Mouse (Mus musculus) cerebellum, adult 2 months (tissue): ENCODE results near the gene Foxk1.

Experiments
- CTCF ChIP-seq: fragments of 200-500 bp; IDR thresholded peaks from 2 replicates; pipeline ENCODE4 v1.5.1; 2011; ENCODE audit warnings: low read depth, mild to moderate bottlenecking, control low read depth, low read length, moderate library complexity, borderline replicate concordance; ENCODE audit not compliant: insufficient read depth
- POLR2A ChIP-seq: fragments of 200-500 bp; IDR thresholded peaks from 2 replicates; pipeline ENCODE4 v1.6.1; 2011; ENCODE audit warnings: low read length, control low read depth, borderline replicate concordance; ENCODE audit not compliant: insufficient read depth

- TF ChIP-seq POLR2A (no peak), CTCF (no peak)
Observed at GRCm38 (mm10) chr5:142445709-142446108, 44.4 kb downstream of the Foxk1 start.
